Mouse (Mus musculus) midbrain, postnatal 0 days (tissue): Measurements from ENCODE around the gene Syne1. TPM values are rescaled to one million over a fixed set of nuclear protein-coding genes. Genes with fewer than 3 reads are reported as not detected.

Experiments
- ATAC-seq: fragments of 200-750 bp; cut with Nextera tagmentation; 2 replicates; pipeline ENCODE4 v1.8.0; 2017; ENCODE audit warnings: moderate number of reproducible peaks, mild to moderate bottlenecking, moderate TSS enrichment, moderate library complexity; ENCODE audit not compliant: low FRiP score
- DNase-seq: peaks from one replicate; pipeline ENCODE4 v3.0.0-alpha.2; 2015; ENCODE audit warnings: low spot score
- H3K27ac ChIP-seq: fragments of 300-500 bp; sonication (generic); 2 replicates; pipeline ENCODE4 v1.5.1; 2014; ENCODE audit warnings: low read depth, mild to moderate bottlenecking, low read length, mixed read lengths
- H3K27me3 ChIP-seq: fragments of 300-500 bp; sonication (generic); 2 replicates; pipeline ENCODE4 v1.6.1; 2014; ENCODE audit warnings: low read length, control low read depth, mixed read lengths; ENCODE audit not compliant: insufficient read depth
- H3K36me3 ChIP-seq: fragments of 300-500 bp; sonication (generic); 2 replicates; pipeline ENCODE4 v1.6.1; 2014; ENCODE audit warnings: low read length, control low read depth, mixed read lengths; ENCODE audit not compliant: insufficient read depth
- H3K4me1 ChIP-seq: fragments of 300-500 bp; sonication (generic); 2 replicates; pipeline ENCODE4 v1.6.1; 2014; ENCODE audit warnings: mild to moderate bottlenecking, control low read depth, antibody characterized with exemption, low read length, mixed read lengths; ENCODE audit not compliant: insufficient read depth
- H3K4me2 ChIP-seq: fragments of 300-500 bp; sonication (generic); 2 replicates; pipeline ENCODE4 v1.6.1; 2014; ENCODE audit warnings: low read depth, mild to moderate bottlenecking, low read length, mixed read lengths; ENCODE audit not compliant: poor library complexity, severe bottlenecking
- H3K4me3 ChIP-seq: fragments of 300-500 bp; sonication (generic); 2 replicates; pipeline ENCODE4 v1.5.1; 2014; ENCODE audit warnings: low read depth, mild to moderate bottlenecking, low read length, moderate library complexity
- H3K9ac ChIP-seq: fragments of 300-500 bp; sonication (generic); replicated peaks from 2 replicates; pipeline ENCODE4 v1.6.1; 2014; ENCODE audit warnings: mild to moderate bottlenecking, low read length, moderate library complexity, mixed read lengths; ENCODE audit not compliant: poor library complexity, severe bottlenecking
- H3K9me3 ChIP-seq: fragments of 300-500 bp; sonication (generic); 2 replicates; pipeline ENCODE4 v1.6.1; 2016; ENCODE audit warnings: low read length, control low read depth
- CTCF ChIP-seq: IDR thresholded peaks from 2 replicates; pipeline ENCODE4 v1.5.1; 2016; ENCODE audit warnings: antibody characterized with exemption, mild to moderate bottlenecking
- WGBS: fragments of 180-500 bp; shearing (Covaris S2); extraction: QIAGEN DNeasy Blood & Tissue Kit; methylation state at CpG from one replicate; pipeline ENCODE4 v1.1.7; 2014; 5-methylcytosine and 5-hydroxymethylcytosine counted together
- polyA plus RNA-seq: library from polyadenylated mRNA; unstranded; fragments of >200 nt; fragmentation: Nextera tagmentation; extraction: Ambion mirVana; gene quantifications from 2 replicates; pipeline ENCODE4 v1.2.1, GENCODE M21; 2015
- total RNA-seq: library from RNA; depleted of rRNA; stranded (reverse); fragments of >200 nt; gene quantifications from 2 replicates; pipeline ENCODE4 v1.2.3, GENCODE M21; 2014

Syne1 gene
- total and polyA plus RNA-seq, 2 experiments from 2014 or later, result 18.6 to 99.3 TPM

DNA sequence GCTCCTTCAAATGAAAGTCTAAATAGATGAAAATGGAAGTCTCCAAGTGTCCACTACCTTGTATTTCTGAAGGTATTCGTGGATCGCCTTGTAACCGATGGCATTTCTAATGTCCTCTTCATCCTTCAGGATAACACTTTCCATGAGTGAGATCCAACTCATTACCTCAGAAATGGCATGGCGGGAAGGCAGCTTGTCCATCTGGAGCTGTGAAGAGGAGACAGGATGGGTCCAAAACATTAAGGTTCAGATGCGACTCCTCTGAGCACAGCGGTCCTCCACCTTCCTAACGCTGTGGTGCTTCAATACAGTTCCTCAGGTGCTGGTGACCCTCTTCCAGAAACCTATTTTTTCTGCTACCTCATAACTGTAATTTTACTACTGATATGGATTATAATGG lies 426.5 kb downstream of the Syne1 start:
- over 99% methylated on average over 7 of the region's 7 CpGs for WGBS

DNA sequence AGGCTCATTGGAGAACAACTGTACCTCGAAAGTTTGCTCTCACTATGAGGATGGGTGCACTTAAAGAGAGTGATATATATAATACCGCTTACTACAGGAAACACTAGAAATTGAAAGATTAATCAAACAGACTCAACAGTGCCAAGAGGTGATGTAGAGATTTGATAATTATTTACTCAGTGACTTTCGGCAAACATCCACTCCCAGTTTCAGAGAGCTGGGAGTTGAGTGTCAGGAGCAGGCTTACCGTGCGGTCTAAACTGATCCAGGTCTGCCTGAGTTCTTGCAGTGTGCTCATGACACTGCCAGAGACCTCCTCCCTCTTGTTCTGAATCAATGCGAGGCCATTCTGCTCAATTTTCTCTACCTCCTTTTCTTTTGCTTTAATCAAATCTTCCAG lies 434.6 kb downstream of the Syne1 start:
- TF ChIP-seq CTCF, result no peak
- no peak overlapping the region for H3K4me3 ChIP-seq
- DNase-seq (no peak), ATAC-seq (no peak)
- H3K9ac ChIP-seq, result no peak overlapping the region
- no peaks in the 10 kb centered on the region for H3K27me3 ChIP-seq
- WGBS, result 85% methylated on average over 6 of the region's 6 CpGs
- no peak overlapping the region for H3K27ac ChIP-seq
- peaks cover 38% of the 10 kb centered on the region for H3K36me3 ChIP-seq
- H3K9me3 ChIP-seq, result no peaks in the 10 kb centered on the region
- no peak overlapping the region for H3K4me2 ChIP-seq
- no peaks in the 10 kb centered on the region for H3K4me1 ChIP-seq

More for the DNA sequence above, 426.5 kb downstream of the Syne1 start:
- no peaks in the 10 kb centered on the region for H3K4me1 ChIP-seq
- H3K36me3 ChIP-seq, result peaks cover 34% of the 10 kb centered on the region
- no peak overlapping the region for H3K4me3 ChIP-seq
- no peaks in the 10 kb centered on the region for H3K27me3 ChIP-seq
- ATAC-seq (no peak), DNase-seq (no peak)
- no peak overlapping the region for H3K27ac ChIP-seq
- no peak overlapping the region for H3K9ac ChIP-seq
- no peaks in the 10 kb centered on the region for H3K9me3 ChIP-seq
- no peak overlapping the region for H3K4me2 ChIP-seq
- TF ChIP-seq CTCF, result no peak

DNA sequence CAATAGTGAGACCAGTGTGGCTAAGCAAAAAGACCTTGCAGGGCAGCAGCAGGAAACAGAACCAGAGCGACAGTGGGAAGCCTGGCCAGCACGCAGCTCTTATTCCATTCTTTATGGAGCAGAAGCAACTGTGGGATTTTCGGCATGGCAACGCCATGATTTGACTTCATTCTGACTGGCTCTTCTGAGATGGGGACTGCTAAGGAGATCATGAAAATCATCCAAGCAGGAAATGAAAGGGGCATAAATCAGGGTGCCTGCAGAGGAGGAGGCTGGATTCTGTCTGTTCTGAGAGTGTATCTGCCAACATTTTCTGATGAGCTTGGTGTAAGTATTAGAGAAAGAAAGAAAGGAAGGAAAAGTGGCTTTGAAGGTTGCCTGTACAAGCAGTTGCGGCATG lies 435.1 kb downstream of the Syne1 start:
- Histone ChIP-seq H3K9ac (no peak overlapping the region), H3K36me3 (peaks cover 43% of the 10 kb centered on the region), H3K27me3 (no peaks in the 10 kb centered on the region), H3K4me1 (no peaks in the 10 kb centered on the region), H3K27ac (no peak overlapping the region), H3K9me3 (no peaks in the 10 kb centered on the region), H3K4me3 (no peak overlapping the region), H3K4me2 (no peak overlapping the region)
- WGBS, result 83% methylated on average over 5 of the region's 5 CpGs
- no peak for DNase-seq
- ATAC-seq, result no peak
- no peak for TF ChIP-seq CTCF

DNA sequence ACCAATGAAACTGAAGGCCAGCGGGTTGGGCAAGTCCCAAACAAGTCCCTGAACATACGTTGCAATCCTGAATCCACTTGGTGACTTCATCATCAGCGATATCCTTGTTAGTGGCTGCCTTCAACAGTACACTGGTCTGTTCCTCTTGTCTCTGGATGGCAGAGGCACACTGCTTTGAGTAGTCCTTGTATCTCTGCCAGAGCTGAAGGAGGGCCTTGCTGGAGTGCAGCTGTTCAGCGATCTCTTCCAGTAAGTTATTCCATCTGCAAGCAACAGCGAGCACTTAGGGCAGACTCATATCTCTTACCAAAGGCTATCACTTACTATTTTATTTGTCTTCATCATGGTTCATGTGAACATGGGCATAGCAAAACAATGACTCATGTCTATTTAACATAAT lies 440.5 kb downstream of the Syne1 start:
- Histone ChIP-seq H3K27ac (no peak overlapping the region), H3K27me3 (no peaks in the 10 kb centered on the region), H3K4me2 (no peak overlapping the region), H3K36me3 (peaks cover 62% of the 10 kb centered on the region), H3K4me1 (no peaks in the 10 kb centered on the region), H3K9ac (no peak overlapping the region), H3K9me3 (no peaks in the 10 kb centered on the region), H3K4me3 (no peak overlapping the region)
- 93% methylated on average over 5 of the region's 5 CpGs for WGBS
- TF ChIP-seq CTCF, result no peak
- no peak for DNase-seq
- no peak for ATAC-seq

DNA sequence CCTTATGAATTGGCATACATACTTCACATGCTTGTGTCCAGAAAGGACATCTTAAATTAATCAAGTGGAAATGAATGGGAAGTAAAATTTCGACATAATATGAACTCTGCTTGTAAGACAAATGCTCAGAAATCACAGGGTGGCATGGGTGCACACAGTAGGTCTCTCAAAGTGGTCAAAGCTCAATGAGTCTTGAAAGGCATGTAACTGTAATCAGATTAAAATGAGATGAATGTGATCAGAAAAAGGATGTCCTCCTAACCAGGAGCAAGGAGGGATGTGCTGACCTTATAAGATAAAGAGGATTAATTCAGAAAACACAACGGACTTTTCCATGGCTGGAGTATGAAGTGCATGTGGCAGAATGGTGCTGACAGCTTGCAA lies 453.5 kb downstream of the Syne1 start:
- no peak for TF ChIP-seq CTCF
- no peak overlapping the region for H3K9ac ChIP-seq
- no peaks in the 10 kb centered on the region for H3K4me1 ChIP-seq
- no peaks in the 10 kb centered on the region for H3K9me3 ChIP-seq
- no peak overlapping the region for H3K4me2 ChIP-seq
- no peak overlapping the region for H3K27ac ChIP-seq
- ATAC-seq (no peak), DNase-seq (no peak)
- no peaks in the 10 kb centered on the region for H3K27me3 ChIP-seq
- 60% methylated on average over 2 of the region's 2 CpGs for WGBS
- no peak overlapping the region for H3K4me3 ChIP-seq
- peaks cover 25% of the 10 kb centered on the region; the same call in 1 of the 2 replicates for H3K36me3 ChIP-seq

DNA sequence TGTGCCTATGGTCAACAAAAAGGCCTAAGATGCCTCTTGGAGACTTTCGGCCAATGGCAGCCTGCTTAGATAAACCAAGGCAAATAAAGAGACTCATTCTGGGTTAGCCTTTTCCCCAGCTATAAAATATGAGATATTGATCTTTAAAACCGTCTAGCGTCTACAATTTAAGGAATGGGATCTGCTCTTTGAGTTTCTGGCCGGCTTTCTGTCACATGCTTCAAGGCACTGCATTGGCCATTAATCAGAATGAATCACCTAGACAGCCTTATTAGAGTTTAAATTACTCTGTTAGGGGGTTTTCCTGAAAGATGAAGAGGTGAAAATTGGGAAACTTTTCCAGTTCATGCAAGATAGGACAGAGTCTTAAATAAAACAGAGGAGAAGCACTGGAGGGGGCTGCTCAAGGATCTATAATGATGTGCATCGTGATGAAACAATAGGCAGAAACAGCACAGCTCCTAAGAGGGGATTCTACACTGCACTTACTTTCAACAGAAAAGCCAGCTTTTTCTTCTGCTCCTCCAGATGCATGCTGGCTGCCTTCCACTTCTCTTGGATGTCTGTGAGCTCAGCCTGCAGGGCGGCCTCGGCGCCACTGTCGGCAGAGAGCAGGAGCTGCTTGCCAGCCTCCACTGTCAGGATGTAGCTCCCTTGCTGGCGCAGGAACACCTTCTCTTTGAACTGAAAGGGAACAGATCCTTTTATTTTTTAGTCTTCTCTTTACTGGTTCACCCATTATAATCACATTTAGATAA lies 454.1 kb downstream of the Syne1 start:
- H3K27ac ChIP-seq, result no peak overlapping the region
- DNase-seq, result peak; percentile 40
- no peak overlapping the region for H3K4me2 ChIP-seq
- no peaks in the 10 kb centered on the region for H3K27me3 ChIP-seq
- no peak overlapping the region for H3K4me3 ChIP-seq
- H3K9ac ChIP-seq, result no peak overlapping the region
- WGBS, result 77% methylated on average over 10 of the region's 10 CpGs
- no peak for TF ChIP-seq CTCF
- peaks cover 25% of the 10 kb centered on the region; the same call in 1 of the 2 replicates for H3K36me3 ChIP-seq
- no peaks in the 10 kb centered on the region for H3K4me1 ChIP-seq
- ATAC-seq, result no peak
- no peaks in the 10 kb centered on the region for H3K9me3 ChIP-seq
